Mouse (Mus musculus) cerebellum, postnatal 14 days (tissue): ENCODE data around the gene Fxyd7.

Experiments
- DNase-seq, 2 experiments: peaks; one replicate each; pipeline ENCODE4 v3.0.0; 2021; ENCODE audit warnings: mixed read lengths in 2 of 2

Fxyd7 gene

GRCm38 (mm10) chr7:31074713-31075069 lies 23.4 kb upstream of the Fxyd7 start:
- peak in 1 of 2 experiments; percentile 48 for DNase-seq

DNA sequence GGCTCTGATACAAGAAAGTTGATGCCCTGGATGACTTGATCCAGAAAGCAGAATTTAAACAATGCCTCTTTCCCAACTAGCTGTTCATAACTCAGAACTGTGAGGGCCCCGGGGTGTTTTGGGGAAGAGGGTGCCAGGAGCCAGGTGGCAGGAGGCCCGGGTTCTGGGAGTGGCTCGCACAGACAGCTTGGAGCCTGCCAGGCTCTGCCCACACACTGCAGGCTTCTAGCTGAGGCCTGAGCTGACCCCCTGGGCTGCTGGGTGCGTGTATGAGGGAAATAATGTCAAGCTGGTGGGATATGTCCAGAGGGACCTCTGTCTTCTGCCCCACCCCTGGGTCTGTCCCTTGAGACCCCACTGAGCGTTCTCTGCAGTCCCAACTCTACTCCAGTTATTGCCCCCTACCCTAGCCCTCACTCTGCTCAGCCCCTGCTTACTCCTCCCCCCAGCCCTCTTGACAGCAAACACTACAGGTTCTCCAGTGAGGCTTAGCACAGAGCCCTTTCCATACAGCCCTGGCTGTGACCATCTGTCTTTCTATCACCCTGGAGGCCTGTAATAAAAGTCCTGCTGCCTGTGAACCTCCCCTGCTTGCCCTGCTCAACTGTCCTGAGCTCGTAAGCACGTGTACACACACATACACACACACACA lies 22.9 kb upstream of the Fxyd7 start:
- DNase-seq: peak in 1 of 2 experiments; percentile 46

- peak in 1 of 2 experiments; percentile 18 for DNase-seq
Observed at GRCm38 (mm10) chr7:31073546-31073945, 22.3 kb upstream of the Fxyd7 start.

DNA sequence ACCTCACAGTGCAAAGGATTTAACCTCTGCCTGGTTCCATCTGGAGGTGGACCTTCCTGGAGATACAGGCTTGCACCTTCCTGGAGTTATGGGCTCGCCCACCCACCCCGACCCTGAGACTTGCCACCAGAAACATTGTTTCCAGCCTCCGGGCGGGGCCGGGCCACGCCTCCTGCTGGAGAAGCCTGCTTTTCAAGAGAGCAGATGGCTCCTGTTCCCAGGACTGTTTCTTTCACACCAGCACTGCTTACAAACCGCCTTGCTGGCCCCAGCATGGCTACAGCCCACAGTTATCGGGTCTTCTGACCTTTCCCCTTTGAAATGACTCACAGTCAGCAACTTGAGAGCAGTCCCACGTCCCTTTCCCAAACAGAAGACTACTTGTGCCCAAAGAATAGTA lies 21.1 kb upstream of the Fxyd7 start:
- no peak for DNase-seq

DNA sequence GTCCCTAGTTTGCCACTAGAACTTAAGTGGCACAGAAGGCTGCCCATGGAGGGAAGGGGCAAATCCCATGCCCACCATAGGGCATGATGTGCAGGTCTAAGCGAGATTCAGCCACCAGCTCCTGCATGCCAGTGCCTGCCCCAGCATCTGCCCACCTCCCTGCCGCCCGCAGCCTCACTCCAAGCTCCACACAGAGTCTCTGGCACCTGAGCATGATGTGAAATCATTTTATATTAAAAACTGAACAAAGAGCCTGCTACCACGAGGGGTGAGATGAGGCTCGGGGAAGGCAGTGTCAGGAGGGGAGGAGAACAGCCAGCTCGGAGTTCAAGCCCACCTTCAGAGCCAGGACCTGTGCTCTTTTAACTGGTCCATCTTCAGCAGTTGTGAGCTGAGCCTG lies 19.1 kb upstream of the Fxyd7 start:
- peak in 1 of 2 experiments; percentile 63 for DNase-seq

DNA sequence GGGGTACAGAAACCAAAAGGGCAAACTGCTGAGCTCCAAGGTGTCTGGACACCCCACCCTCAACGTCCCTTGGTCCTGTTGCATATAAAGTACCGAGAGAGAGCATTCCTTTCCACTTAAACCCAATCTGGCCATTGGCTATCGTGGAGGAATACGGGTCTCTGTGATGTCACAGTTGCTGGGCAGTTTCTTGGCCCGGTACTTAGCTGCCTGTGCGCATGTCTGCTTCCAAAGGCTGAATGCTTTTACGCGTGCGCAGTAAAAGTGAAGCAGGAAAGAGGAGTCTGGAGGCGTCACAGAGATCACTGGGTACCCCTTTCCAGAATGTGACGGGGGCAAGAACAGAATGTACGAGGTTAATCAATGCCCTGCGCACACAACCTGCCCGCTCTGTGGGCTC lies 18.2 kb upstream of the Fxyd7 start:
- peak; percentile 64 to 70 for DNase-seq

- DNase-seq: peak in 1 of 2 experiments; percentile 69
Observed at GRCm38 (mm10) chr7:31067836-31068235, 16.6 kb upstream of the Fxyd7 start.

DNA sequence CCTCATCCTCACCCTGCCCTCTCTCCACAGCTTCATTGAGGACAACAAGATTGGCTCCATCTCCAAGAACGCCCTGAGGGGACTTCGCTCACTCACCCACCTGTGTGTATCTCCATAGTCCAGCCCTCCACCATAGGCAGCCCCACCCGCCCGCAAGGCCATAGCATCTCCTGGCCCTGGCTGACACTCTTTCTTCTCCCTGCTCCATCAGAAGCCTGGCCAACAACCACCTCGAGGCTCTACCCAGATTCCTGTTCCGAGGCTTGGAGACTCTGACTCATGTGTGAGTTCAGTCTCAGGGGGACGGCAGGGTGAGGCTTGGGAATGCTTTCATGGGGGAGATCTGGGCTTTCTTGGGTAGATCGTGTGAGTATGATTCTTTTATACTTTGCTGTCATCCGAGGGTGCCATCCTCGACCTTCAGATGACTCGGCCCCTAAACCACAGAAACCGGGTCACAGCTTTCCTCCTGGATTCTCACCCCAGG lies 11.8 kb upstream of the Fxyd7 start:
- no peak for DNase-seq

DNA sequence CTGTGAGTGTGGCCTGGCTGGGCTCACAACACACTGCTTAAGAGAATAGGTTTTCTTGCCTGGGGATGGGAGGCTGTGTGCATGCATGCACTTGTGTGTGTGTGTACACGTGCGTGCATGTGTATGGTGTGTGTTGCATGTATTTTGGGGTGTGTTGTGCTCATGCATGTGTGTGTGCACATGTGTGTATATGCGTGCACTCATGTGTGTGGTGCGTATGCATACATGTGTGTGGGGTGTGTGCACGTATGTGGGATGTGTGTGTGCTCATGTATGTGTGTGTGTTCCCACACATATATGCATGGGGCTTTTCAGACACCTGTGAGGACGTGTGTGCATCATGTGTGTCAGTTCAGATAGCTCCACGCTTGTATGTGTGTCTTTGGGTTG lies 9.3 kb upstream of the Fxyd7 start:
- no peak for DNase-seq

GRCm38 (mm10) chr7:31059919-31060620 lies 8.8 kb upstream of the Fxyd7 start:
- DNase-seq: peak in 1 of 2 experiments; percentile 44

DNA sequence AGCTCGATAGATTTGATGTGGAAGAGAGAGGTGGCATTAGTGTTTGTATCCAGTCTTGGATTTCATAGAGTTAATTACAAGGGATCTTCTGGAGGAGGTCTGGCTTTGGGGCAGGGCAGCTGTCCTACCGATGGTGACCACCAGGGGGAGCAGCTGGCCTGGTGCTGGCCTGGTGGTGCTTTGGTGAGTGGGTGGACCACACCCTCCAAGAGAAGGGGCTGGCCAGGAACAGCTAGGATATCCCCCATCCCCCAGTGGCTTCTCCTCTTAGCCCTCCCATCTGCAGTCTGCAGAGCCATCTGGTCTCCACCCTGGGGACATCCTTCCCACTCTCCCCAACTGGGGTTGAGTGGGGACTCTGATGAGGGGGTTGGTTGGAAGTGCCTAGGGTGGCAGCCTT lies 7.8 kb upstream of the Fxyd7 start, which contains the start of gene Lgi4:
Gene Lgi4, plus strand, starts transcription at position 235 of the 400 bp plus-strand sequence.
- peak; percentile 93 to 94 for DNase-seq

DNA sequence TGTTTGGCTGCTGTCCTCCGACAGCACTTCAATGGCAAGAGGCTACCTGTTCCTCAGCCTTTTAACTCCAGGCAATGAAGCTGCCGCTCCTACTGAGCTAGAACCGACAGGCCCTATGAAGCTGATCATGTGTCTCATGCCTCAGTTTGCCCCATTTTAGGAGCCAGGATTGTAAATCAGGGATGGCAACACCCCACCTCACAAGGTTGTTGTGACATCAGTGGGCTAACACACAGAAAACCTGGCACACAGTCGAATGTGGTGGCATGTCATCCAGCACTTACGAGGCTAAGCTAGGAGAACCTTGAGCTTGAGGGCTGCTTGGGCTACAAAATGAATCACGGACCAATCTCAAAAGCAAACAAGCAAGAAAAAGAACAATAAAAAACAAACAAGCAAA lies 6.9 kb upstream of the Fxyd7 start:
- DNase-seq: no peak

- no peak for DNase-seq
Observed at GRCm38 (mm10) chr7:31057730-31058129, 6.5 kb upstream of the Fxyd7 start.

DNA sequence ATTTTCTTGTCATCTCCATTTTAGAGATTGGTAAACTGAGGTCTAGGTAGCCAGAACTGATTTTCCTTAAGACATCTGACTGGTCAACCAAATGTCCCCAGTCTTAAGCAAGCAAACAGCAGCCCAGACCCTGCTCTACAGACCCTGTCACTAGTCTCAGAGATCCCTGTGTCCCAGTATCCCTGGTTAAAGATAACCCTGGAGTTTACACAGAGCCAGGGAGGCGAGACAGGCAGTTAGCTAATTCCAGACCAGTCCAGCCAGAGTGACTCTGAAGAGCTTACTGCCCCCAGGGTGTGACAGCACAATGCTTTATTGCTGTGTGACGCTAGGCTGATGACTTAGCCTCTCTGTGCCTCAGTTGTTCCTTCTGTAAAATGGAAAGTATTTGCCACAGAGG lies 5.8 kb upstream of the Fxyd7 start, which contains the start of gene Fxyd1:
Gene Fxyd1, minus strand, starts transcription at position 129 of the 400 bp plus-strand sequence.
- no peak for DNase-seq

DNA sequence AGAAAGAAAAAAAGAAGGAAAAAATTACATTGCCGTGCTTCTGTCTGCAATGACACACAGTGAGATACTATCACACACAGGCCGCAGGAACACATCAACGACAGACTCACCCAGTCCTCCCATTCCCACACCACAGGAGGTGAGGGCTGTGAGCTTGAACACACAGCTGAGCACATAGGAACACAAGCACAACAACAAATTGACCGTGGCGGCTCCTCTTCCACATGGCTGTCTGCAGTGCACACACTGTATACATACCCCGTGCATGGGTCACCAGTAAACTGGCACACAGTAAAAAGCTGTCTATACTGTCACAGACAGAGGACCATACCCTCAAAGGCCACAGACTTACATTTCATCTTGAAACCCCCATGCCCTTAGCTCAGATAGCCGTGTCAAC lies 5.2 kb upstream of the Fxyd7 start:
- DNase-seq: no peak

GRCm38 (mm10) chr7:31055883-31056282 lies 4.6 kb upstream of the Fxyd7 start:
- DNase-seq: no peak

- DNase-seq: peak; percentile 60 to 61
Observed at GRCm38 (mm10) chr7:31055354-31055824, 4.1 kb upstream of the Fxyd7 start.

DNA sequence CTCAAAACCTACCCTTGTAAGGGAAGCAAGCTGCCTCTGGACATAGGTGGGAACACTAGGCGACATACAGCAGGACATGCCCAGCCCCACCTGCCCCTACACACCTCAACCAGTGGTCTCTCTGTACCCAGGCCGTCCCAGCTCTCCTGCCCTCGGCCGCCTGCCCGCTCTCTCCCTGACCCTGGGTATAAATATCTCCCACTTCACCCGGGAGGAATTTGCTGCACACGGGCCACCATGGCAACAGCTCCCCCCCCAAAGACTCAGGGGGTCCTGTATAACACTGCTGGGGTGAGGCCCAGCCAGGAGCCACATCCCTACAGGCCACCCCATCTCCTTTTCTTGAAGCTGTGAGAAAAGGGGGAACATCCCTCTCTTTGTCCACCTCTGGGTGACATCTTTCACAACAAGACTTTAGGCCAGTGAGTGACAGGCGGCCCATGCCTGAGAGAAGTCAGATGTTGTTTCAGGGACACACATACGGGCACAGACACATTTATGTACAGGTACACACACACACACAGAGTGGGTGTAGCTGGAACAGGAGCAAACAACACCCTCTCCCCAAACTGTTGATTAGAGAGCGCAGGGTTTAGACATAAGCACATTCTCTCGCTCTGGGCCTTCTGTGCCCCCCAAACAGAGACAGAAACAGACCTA lies 3.5 kb upstream of the Fxyd7 start:
- peak in 1 of 2 experiments; percentile 21 for DNase-seq

DNA sequence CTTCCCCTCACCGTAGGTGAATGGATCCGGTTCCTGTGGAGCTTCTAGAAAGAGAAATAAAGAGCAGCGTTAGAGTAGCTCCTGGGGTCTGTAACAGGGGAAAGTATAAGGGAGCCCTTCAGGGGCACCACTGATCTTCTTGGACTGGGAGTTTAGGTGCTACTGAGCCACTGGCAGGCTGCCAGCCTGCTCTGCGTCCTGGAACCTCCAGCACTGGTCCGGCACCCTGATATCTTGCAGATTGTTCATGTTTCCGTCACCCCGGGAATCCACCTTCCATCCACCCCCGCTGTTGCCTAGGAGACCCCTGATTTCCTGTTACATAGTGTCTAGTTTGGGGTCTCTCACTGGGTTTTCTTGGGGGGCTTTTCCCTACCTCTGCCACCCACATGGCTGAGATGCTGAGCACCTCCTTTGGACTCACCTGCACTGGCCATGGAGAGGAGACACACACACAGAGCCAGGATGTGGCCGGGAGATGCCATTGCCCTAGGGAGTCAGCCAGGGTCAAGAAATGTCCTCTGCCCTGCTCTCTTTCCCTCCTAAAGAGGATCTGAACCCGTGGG lies 2.7 kb upstream of the Fxyd7 start:
- peak; percentile 57 to 66 for DNase-seq

DNA sequence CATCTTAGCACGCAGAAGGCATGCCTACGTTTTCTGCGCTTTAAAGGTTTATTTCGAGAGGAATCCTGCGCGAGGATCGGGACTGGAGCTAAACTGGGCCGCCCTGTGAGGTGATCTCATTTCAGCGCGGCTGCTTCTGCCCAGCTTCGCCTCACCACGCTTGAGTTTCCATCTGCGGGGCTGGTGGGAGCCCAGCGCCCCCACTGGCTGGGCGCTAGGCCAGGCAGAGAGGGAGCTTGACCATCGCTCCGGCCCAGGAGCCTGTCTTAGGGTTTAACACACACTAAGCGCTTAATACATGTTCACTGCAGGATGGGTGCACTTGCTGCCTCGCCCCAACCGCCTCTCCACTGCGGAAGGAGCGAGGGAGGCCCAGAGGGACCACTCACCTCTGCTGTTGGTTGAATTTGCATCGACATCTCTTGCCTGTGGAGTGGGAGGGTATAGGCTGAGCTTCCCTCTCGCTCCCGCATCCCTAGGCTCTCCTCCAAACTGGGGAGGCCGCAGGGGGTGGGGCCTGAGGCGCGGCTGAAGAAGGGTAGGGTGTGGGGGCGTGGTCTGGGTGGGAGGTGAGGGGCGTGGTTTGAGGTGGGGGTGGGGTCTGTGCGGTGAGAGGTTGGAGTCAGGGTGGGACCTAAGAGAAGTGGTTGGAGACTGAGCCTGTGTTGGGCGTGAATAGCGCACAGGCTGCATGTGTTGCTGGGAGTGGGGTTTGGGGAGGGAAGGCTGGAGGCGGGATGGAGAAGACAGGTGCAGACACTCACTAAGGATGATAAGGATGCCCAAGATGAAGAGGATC lies 1.6 kb upstream of the Fxyd7 start:
- peak; percentile 91 to 94 for DNase-seq

DNA sequence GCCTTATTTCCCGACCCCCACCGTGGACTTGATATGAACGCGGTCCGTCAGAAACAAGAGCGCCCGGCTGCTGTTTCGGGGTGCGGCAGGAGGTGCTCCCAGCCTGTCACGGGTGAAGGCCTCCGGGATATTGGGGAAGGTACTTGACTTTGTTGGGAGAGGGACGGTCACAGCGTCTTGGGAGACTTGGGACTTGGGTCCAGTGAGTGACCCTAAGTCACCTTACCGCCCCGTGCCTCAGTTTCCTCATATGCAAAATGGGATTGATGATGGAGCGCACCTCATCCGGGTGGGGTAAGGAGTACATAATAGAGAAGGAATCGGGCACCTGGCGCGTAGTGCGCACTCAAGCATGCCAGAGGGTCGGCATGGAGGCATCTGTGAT lies 976 bp upstream of the Fxyd7 start:
- peak in 1 of 2 experiments; percentile 38 for DNase-seq

DNA sequence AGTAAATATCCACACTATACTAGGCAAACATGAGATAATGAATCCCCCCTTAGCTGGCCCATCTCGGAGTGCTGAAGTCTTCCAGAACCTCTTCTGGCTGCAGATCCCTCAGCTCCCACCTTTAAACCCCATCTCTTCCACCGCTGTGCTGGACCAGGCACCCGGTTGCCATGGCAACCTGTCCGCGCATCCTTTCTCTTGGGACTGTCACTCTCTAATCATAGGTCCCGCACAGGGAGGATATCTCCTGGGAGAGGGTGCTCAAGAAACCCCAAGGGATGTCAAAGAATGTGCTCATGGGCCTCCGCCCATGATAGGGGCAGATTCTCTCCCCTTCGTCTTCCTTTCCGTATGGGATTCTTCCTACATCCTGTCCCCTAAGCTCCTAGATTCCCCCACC lies 346 bp downstream of the Fxyd7 start:
- peak; percentile 72 to 74 for DNase-seq
